ENCODE assay signal across 7 mouse cellular contexts in the genomic region with DNA sequence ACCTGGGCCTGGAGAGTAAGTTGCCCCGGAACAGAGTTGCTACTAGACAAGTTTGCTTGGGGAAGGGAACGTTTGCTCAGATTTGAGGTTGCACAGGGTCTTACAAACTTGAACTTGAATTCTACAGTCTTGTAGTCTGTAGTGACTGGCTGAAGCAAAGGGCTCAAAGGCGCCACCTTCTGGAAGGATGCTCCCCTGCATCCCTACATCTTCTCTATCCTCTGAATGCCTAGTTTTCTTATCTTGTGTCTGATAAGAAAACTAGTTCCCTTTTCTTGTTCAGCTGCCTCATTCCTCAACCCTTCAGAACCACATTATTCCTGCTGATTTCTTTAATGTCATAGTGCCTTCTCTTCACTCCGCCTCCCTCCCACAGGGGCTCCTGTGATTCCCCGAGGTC.
DNase-seq lines count a peak whose midpoint lies in the region; TF ChIP-seq lines count a peak whose summit lies in the region.
"Not testable (repeated sequence)": the region's sequence is repeated elsewhere in the genome, so short reads cannot be mapped to it uniquely, and the experiment has no call there.

No protein-coding gene starts in this region.

- WGBS in liver, adult 2 months: 56% methylated on average over 5 of the region's 5 CpGs

- not testable (repeated sequence) for H3K36me3 ChIP-seq in E14TG2a.4 (ENCODE audit: insufficient read depth, low read length); liver, adult 2 months (ENCODE audit: control insufficient read depth, insufficient read depth, low read length)

- not testable (repeated sequence) for H3K4me1 ChIP-seq in E14TG2a.4 (replicated peaks; ENCODE audit: low read depth, low read length); liver, adult 2 months (ENCODE audit: control insufficient read depth, insufficient read depth, low read length)

- DNase-seq in adrenal gland, adult 2 months: peak; percentile 17
- peak; percentile 3 for DNase-seq in embryo, embryonic 10 days (ENCODE audit: low spot score)
- DNase-seq in kidney, adult 18-20 months: peak; percentile 19
- DNase-seq in liver, adult 2 months (ENCODE audit: extremely low read depth, low read depth, low spot score): peak; percentile 29
- peak; percentile 1 for DNase-seq in mesoderm, embryonic 11.5 days (ENCODE audit: low read depth, low spot score)
- DNase-seq in thymus, postnatal 0 days (ENCODE audit: low spot score): peak; percentile 17

- not testable (repeated sequence) for H3K27me3 ChIP-seq in E14TG2a.4 (ENCODE audit: insufficient read depth, low read length); liver, adult 2 months (ENCODE audit: control insufficient read depth, insufficient read depth, low read length)

- not testable (repeated sequence) for H3K9me3 ChIP-seq in E14TG2a.4 (ENCODE audit: low read length)

- not testable (repeated sequence) for H3K4me3 ChIP-seq in E14TG2a.4 (replicated peaks; ENCODE audit: low read length); liver, adult 2 months (ENCODE audit: insufficient read depth, low read depth, low read length)

- TF ChIP-seq POLR2A in liver, adult 2 months (IDR thresholded peaks at IDR 0.05; ENCODE audit: extremely low read depth, insufficient read depth, low read length): not testable (repeated sequence)

- H3K9ac ChIP-seq in liver, adult 2 months (ENCODE audit: low read depth, low read length): not testable (repeated sequence)

- not testable (repeated sequence) for H3K79me2 ChIP-seq in liver, adult 2 months (ENCODE audit: control insufficient read depth, insufficient read depth, low read length)

- peak; percentile 84 for TF ChIP-seq CTCF in E14TG2a.4 (conservative IDR thresholded peaks at IDR 0.05; ENCODE audit: low read length)
- TF ChIP-seq CTCF in liver, adult 2 months (IDR thresholded peaks at IDR 0.05; ENCODE audit: low read depth, low read length): peak; percentile 59

- not testable (repeated sequence) for H3K27ac ChIP-seq in liver, adult 2 months (replicated peaks; ENCODE audit: insufficient read depth, low read depth, low read length)
